Mouse (Mus musculus) stomach, postnatal 0 days (tissue): ENCODE measurements around the gene Fer. TPM values are rescaled to one million over a fixed set of nuclear protein-coding genes. Genes with fewer than 3 reads are reported as not detected.

Experiments
- ATAC-seq: fragments of 200-750 bp; cut with Nextera tagmentation; 2 replicates; pipeline ENCODE4 v1.8.0; 2017; ENCODE audit not compliant: low FRiP score, low TSS enrichment
- DNase-seq: peaks from one replicate; pipeline ENCODE4 v3.0.0-alpha.2; 2016; ENCODE audit warnings: low spot score
- H3K27ac ChIP-seq: fragments of 300-500 bp; sonication (generic); replicated peaks from 2 replicates; pipeline ENCODE4 v1.5.1; 2014; ENCODE audit warnings: mild to moderate bottlenecking, control low read depth
- H3K27me3 ChIP-seq: fragments of 300-500 bp; sonication (generic); 2 replicates; pipeline ENCODE4 v1.6.1; 2014; ENCODE audit warnings: low read length; ENCODE audit not compliant: control insufficient read depth, insufficient read depth
- H3K36me3 ChIP-seq: fragments of 300-500 bp; sonication (generic); 2 replicates; pipeline ENCODE4 v1.6.1; 2014; ENCODE audit warnings: low read length, mixed read lengths; ENCODE audit not compliant: control insufficient read depth, insufficient read depth
- H3K4me1 ChIP-seq: fragments of 300-500 bp; sonication (generic); replicated peaks from 2 replicates; pipeline ENCODE4 v1.6.1; 2014; ENCODE audit warnings: antibody characterized with exemption; ENCODE audit not compliant: control insufficient read depth, insufficient read depth
- H3K4me2 ChIP-seq: fragments of 300-500 bp; sonication (generic); replicated peaks from 2 replicates; pipeline ENCODE4 v1.6.1; 2014; ENCODE audit warnings: low read depth, mild to moderate bottlenecking, control low read depth, moderate library complexity
- H3K4me3 ChIP-seq: fragments of 300-500 bp; sonication (generic); 2 replicates; pipeline ENCODE4 v1.5.1; 2014; ENCODE audit warnings: low read depth, low read length, control low read depth
- H3K9ac ChIP-seq: fragments of 300-500 bp; sonication (generic); 2 replicates; pipeline ENCODE4 v1.6.1; 2014; ENCODE audit warnings: mild to moderate bottlenecking, low read length, control low read depth, mixed read lengths
- H3K9me3 ChIP-seq: fragments of 300-500 bp; sonication (generic); 2 replicates; pipeline ENCODE4 v1.6.1; 2016; ENCODE audit warnings: low read length; ENCODE audit not compliant: control insufficient read depth
- CTCF ChIP-seq: IDR thresholded peaks from 2 replicates; pipeline ENCODE4 v1.5.1; 2016; ENCODE audit warnings: antibody characterized with exemption, low read depth, mild to moderate bottlenecking, moderate library complexity
- EP300 ChIP-seq: optimal IDR thresholded peaks from 2 replicates; pipeline ENCODE3; 2016; ENCODE audit warnings: antibody characterized with exemption
- WGBS: fragments of 180-500 bp; shearing (Covaris S2); extraction: QIAGEN DNeasy Blood & Tissue Kit; methylation state at CpG from one replicate; pipeline ENCODE4 v1.1.7; 2014; 5-methylcytosine and 5-hydroxymethylcytosine counted together
- polyA plus RNA-seq: library from polyadenylated mRNA; unstranded; fragments of >200 nt; fragmentation: Nextera tagmentation; extraction: Ambion mirVana; gene quantifications from 2 replicates; pipeline ENCODE4 v1.2.1, GENCODE M21; 2015

Fer gene
- polyA plus RNA-seq, 1 experiment from 2014 or later: 18.5 TPM

DNA sequence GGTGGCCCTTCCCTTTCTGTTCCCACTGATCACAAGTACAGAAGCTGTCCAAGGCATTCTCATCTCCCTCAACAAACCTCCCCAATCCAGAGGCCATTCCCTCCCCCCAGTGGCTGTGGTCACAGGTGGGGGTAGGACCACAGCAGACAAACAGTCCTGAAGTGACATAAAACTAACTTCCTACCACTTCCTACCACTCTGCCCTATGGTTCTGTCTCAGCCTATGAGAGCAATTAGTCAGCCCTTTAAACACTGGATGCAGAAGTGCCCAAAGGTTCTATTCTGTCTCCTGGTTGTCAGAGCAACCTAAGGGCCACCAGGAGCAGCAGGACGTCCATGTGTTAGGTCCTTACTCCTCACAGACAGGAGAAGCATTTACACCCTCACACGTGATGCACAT lies 309.6 kb downstream of the Fer start:
- WGBS: 84% methylated on average over 2 of the region's 2 CpGs
- Histone ChIP-seq H3K4me2 (no peak overlapping the region), H3K4me3 (no peak overlapping the region), H3K36me3 (no peaks in the 10 kb centered on the region), H3K27ac (no peak overlapping the region), H3K9me3 (no peaks in the 10 kb centered on the region), H3K9ac (no peak overlapping the region), H3K4me1 (no peaks in the 10 kb centered on the region), H3K27me3 (no peaks in the 10 kb centered on the region)
- ATAC-seq: no peak
- no peak for DNase-seq
- TF ChIP-seq EP300: no peak
- no peak for TF ChIP-seq CTCF

DNA sequence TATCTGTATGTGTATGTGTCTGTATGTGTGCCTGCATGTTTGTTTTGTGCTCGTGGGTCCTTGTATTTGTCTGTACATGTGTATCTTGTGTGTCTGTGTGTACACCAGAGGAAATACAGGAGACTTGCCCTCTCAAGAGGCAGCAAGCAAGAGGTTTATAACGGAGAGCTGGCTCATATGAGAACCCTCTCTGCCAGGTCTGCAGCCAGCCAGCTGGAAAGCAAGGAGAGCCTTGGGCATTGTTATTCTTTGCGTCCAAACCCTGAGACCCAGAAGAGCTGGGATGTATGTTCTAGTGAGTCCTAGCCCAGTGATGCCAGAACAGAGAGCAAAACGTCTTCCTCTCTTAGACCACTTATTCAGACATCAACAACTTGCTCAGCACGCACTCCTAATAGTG lies 317.7 kb downstream of the Fer start:
- Histone ChIP-seq H3K9ac (no peak overlapping the region), H3K4me1 (no peaks in the 10 kb centered on the region), H3K9me3 (no peaks in the 10 kb centered on the region), H3K27ac (no peak overlapping the region), H3K36me3 (no peaks in the 10 kb centered on the region), H3K4me2 (no peak overlapping the region), H3K27me3 (no peaks in the 10 kb centered on the region), H3K4me3 (no peak overlapping the region)
- no peak for DNase-seq
- WGBS: 61% methylated on average over 5 of the region's 5 CpGs
- TF ChIP-seq EP300 (no peak), CTCF (no peak)
- ATAC-seq: no peak

DNA sequence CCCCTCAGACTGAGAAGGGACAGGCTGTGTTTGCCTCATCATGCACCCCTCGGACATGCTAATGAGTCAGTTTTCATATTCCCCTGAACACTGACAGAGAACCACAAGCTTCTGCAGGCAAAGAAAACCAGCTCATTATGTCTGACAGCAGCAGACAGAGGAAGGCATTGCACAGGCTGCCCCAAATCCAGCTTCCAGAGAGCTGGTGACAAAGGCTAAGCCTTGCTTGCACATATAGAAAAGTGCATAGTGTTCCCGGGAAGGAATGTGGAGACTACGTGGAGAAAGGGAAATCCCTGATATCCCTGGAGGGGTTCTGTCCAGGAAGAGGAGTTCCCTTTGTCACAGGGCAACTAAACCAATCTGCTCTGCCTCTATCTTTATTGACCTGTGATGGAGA lies 318.4 kb downstream of the Fer start:
- Histone ChIP-seq H3K4me2 (no peak overlapping the region), H3K27me3 (no peaks in the 10 kb centered on the region), H3K9ac (no peak overlapping the region), H3K9me3 (no peaks in the 10 kb centered on the region), H3K4me3 (no peak overlapping the region), H3K27ac (no peak overlapping the region), H3K4me1 (no peaks in the 10 kb centered on the region), H3K36me3 (no peaks in the 10 kb centered on the region)
- no peak for DNase-seq
- ATAC-seq: no peak
- TF ChIP-seq CTCF (no peak), EP300 (no peak)
- 55% methylated on average over 3 of the region's 3 CpGs for WGBS

DNA sequence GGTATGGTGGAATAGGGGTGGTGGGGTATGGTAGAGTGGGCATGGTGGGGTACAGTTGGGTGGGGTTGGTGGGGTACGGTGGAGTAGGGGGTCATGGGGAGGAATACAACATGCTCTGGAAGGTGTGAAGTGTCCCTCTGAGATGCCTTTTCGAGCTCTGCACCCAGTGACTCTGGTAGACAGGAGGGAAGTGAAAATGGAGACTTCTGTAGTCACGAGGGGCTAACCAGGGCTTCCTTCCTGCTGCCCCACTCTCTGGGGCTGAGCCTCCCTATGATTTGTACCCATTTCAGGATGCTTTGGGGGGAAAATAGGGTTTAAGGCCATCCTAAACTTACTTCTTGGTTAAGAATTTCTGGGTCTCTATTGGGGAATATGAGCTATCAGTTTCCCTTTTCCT lies 319.7 kb downstream of the Fer start:
- no peak overlapping the region for H3K9ac ChIP-seq
- H3K9me3 ChIP-seq: no peaks in the 10 kb centered on the region
- no peak overlapping the region for H3K4me3 ChIP-seq
- no peaks in the 10 kb centered on the region for H3K36me3 ChIP-seq
- DNase-seq (no peak), ATAC-seq (no peak)
- H3K4me2 ChIP-seq: no peak overlapping the region
- H3K4me1 ChIP-seq: no peaks in the 10 kb centered on the region
- TF ChIP-seq CTCF: no peak
- TF ChIP-seq EP300: no peak
- 75% methylated on average over 3 of the region's 3 CpGs for WGBS
- H3K27me3 ChIP-seq: no peaks in the 10 kb centered on the region
- no peak overlapping the region for H3K27ac ChIP-seq

DNA sequence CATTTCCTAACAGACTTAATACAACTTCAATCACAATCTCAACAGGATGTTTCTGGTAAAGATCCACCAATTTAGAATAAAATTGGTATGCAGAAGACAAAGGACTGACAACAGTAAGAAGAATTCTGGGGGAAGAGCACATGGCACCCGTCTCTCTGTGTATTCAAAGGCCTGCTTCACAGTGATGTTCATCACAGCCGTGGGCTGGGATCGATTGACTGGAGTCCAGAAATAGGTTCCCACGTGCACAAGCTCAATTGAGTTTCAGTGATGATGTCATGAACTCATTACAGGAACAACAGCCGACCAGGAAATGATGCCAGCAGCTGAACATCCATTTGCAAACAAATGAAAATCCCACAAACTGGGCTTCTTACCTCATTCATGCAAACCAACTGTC lies 320.3 kb downstream of the Fer start:
- no peaks in the 10 kb centered on the region for H3K27me3 ChIP-seq
- H3K4me3 ChIP-seq: no peak overlapping the region
- H3K4me1 ChIP-seq: no peaks in the 10 kb centered on the region
- DNase-seq (no peak), ATAC-seq (no peak)
- H3K36me3 ChIP-seq: no peaks in the 10 kb centered on the region
- H3K9me3 ChIP-seq: no peaks in the 10 kb centered on the region
- H3K4me2 ChIP-seq: no peak overlapping the region
- no peak for TF ChIP-seq CTCF
- no peak for TF ChIP-seq EP300
- no peak overlapping the region for H3K27ac ChIP-seq
- H3K9ac ChIP-seq: no peak overlapping the region
- 56% methylated on average over 5 of the region's 5 CpGs for WGBS

Other genes starting within 250 kb of the Fer start
- gene A930002H24Rik, start 729 bp downstream of the Fer start, polyA plus RNA-seq: 3.1 and 3.4 TPM in 2 replicates